In genomic region chr11:77308533-77308932, GRCm38 (mm10) we compare ENCODE assay signal across 8 mouse cellular contexts.
DNase-seq lines count a peak whose midpoint lies in the region; ATAC-seq lines count a peak whose summit lies in the region.

No protein-coding gene starts in this region.

- intact Hi-C loops in heart, postnatal 14 days (cut with DNase I): loop anchor here (1.0 to 10.0 kb wide), 3 partner anchors 94 to 314 kb away; partner anchors contain the start of gene Slc6a4

- no peak overlapping the region for H3K27ac ChIP-seq in liver, embryonic 13.5 days
- H3K27ac ChIP-seq in liver, embryonic 12.5 days: no peak overlapping the region

- H3K36me3 ChIP-seq in liver, embryonic 13.5 days: no peaks in the 10 kb centered on the region
- H3K36me3 ChIP-seq in liver, embryonic 12.5 days: no peaks in the 10 kb centered on the region

- H3K4me3 ChIP-seq in liver, embryonic 13.5 days (replicated peaks): no peak overlapping the region
- no peak overlapping the region for H3K4me3 ChIP-seq in liver, embryonic 12.5 days

- no peaks in the 10 kb centered on the region for H3K9me3 ChIP-seq in liver, embryonic 13.5 days (replicated peaks)
- H3K9me3 ChIP-seq in liver, embryonic 12.5 days (replicated peaks): no peaks in the 10 kb centered on the region

- no peak overlapping the region for H3K4me2 ChIP-seq in liver, embryonic 13.5 days
- H3K4me2 ChIP-seq in liver, embryonic 12.5 days: no peak overlapping the region

- H3K27me3 ChIP-seq in liver, embryonic 13.5 days: no peaks in the 10 kb centered on the region
- no peaks in the 10 kb centered on the region for H3K27me3 ChIP-seq in liver, embryonic 12.5 days (replicated peaks)

- no peaks in the 10 kb centered on the region for H3K4me1 ChIP-seq in liver, embryonic 13.5 days (replicated peaks)
- 0 out of 2 replicates have a peak, but pooled peaks cover 2% of the 10 kb centered on the region for H3K4me1 ChIP-seq in liver, embryonic 12.5 days

- H3K9ac ChIP-seq in liver, embryonic 13.5 days: no peak overlapping the region
- no peak overlapping the region for H3K9ac ChIP-seq in liver, embryonic 12.5 days

- peak; percentile 46 for DNase-seq in adrenal gland, postnatal 14 days
- no peak for DNase-seq in adrenal gland, postnatal 25 days
- peak; percentile 9 for DNase-seq in liver, embryonic 13.5 days
- peak; percentile 58 for DNase-seq in c-Kit-positive CD71-negative TER-119-negative erythroid progenitor cells, embryonic 14.5 days (ENCODE audit: low read depth)
- DNase-seq in heart, postnatal 14 days: peak; percentile 13 to 63
- peak; percentile 58 for DNase-seq in lung, postnatal 14 days
- no peak for DNase-seq in frontal cortex, postnatal 14 days (ENCODE audit: low spot score in 2 of 2)

- ATAC-seq in liver, embryonic 13.5 days (ENCODE audit: low read depth): no peak
- ATAC-seq in liver, embryonic 12.5 days: no peak

- WGBS in liver, embryonic 13.5 days (ENCODE audit: insufficient replicate concordance): 10% methylated on average over 1 of the region's 1 CpGs
- WGBS in liver, embryonic 12.5 days (ENCODE audit: insufficient replicate concordance): 8% methylated on average over 1 of the region's 1 CpGs

Comparison
In these comparisons a context has a peak if more than half of its experiments do, and no peak if none do; other contexts are left out.
1. DNase-seq: peak in adrenal gland, postnatal 14 days (single experiment), liver, embryonic 13.5 days (single experiment), c-Kit-positive CD71-negative TER-119-negative erythroid progenitor cells, embryonic 14.5 days (single experiment), heart, postnatal 14 days (2 of 2) and lung, postnatal 14 days (single experiment); none in adrenal gland, postnatal 25 days (single experiment) and frontal cortex, postnatal 14 days (0 of 2).